Mouse (Mus musculus) cerebellum, postnatal 36 days (tissue): ENCODE data around the gene Sult6b1.
A peak's percentile ranks its signal among the peaks of the same experiment; 100 is the strongest.

ENCODE experiments used
- DNase-seq, 2 experiments: peaks; one replicate each; pipeline ENCODE4 v3.0.0; 2021 to 2022; ENCODE audit warnings: mixed read lengths in 2 of 2

Sult6b1 gene

GRCm38 (mm10) chr17:78906892-78907291 is at the start of gene Sult6b1:
Gene Sult6b1, minus strand, starts transcription at chr17:78906992.
- DNase-seq, result no peak

- DNase-seq, result no peak
These were observed 46.4 kb upstream of the Sult6b1 start for GRCm38 (mm10) chr17:78953240-78953639.

- no peak for DNase-seq
These were observed 45.3 kb upstream of the Sult6b1 start for GRCm38 (mm10) chr17:78952070-78952469.

GRCm38 (mm10) chr17:78951225-78951624 is 44.4 kb upstream of the Sult6b1 start:
- no peak for DNase-seq

- no peak for DNase-seq
These were observed 35.8 kb upstream of the Sult6b1 start for GRCm38 (mm10) chr17:78942579-78942978.

- DNase-seq, result no peak
These were observed 32.1 kb upstream of the Sult6b1 start for GRCm38 (mm10) chr17:78938927-78939326.

GRCm38 (mm10) chr17:78937229-78937853 is 30.5 kb upstream of the Sult6b1 start:
- peak in 1 of 2 experiments; percentile 14 for DNase-seq

GRCm38 (mm10) chr17:78936466-78937228 is 29.9 kb upstream of the Sult6b1 start, which contains the start of the genes Cebpz and Ndufaf7:
Gene Cebpz, minus strand, starts transcription at chr17:78937066.
Gene Ndufaf7, plus strand, starts transcription at chr17:78937136.
- DNase-seq, result peak; percentile 97 to 98

GRCm38 (mm10) chr17:78935857-78936256 is 29.1 kb upstream of the Sult6b1 start:
- DNase-seq, result no peak

GRCm38 (mm10) chr17:78917696-78918095 is 10.9 kb upstream of the Sult6b1 start:
- no peak for DNase-seq

GRCm38 (mm10) chr17:78916899-78917298 is 10.1 kb upstream of the Sult6b1 start:
- DNase-seq, result no peak

GRCm38 (mm10) chr17:78916369-78916813 is 9.6 kb upstream of the Sult6b1 start, which contains the start of gene Cebpzos:
Gene Cebpzos, plus strand, starts transcription at chr17:78916500.
- peak; percentile 92 to 94 for DNase-seq

- no peak for DNase-seq
These were observed 9.0 kb upstream of the Sult6b1 start for GRCm38 (mm10) chr17:78915772-78916171.

GRCm38 (mm10) chr17:78913921-78914320 is 7.1 kb upstream of the Sult6b1 start:
- DNase-seq, result no peak

GRCm38 (mm10) chr17:78912861-78913281 is 6.1 kb upstream of the Sult6b1 start:
- peak; percentile 38 to 52 for DNase-seq

GRCm38 (mm10) chr17:78909374-78909773 is 2.6 kb upstream of the Sult6b1 start:
- DNase-seq, result no peak

- DNase-seq, result no peak
These were observed 3.6 kb downstream of the Sult6b1 start for GRCm38 (mm10) chr17:78903158-78903557.

- DNase-seq, result no peak
These were observed 11.4 kb downstream of the Sult6b1 start for GRCm38 (mm10) chr17:78895394-78895793.

- no peak for DNase-seq
These were observed 11.8 kb downstream of the Sult6b1 start for GRCm38 (mm10) chr17:78894991-78895390.

- DNase-seq, result no peak
These were observed 15.8 kb downstream of the Sult6b1 start for GRCm38 (mm10) chr17:78891020-78891419.

- DNase-seq, result peak; percentile 39 to 41
These were observed 17.6 kb downstream of the Sult6b1 start for GRCm38 (mm10) chr17:78889184-78889583.

- peak; percentile 12 to 15 for DNase-seq
These were observed 18.2 kb downstream of the Sult6b1 start for GRCm38 (mm10) chr17:78888554-78888953.

GRCm38 (mm10) chr17:78885286-78886065 is 21.3 kb downstream of the Sult6b1 start:
- DNase-seq, result no peak
